Mouse (Mus musculus) bone marrow macrophage, adult 2 months (primary cell): ENCODE measurements around the gene Gm10309.

Experiments
- CTCF ChIP-seq: IDR thresholded peaks from 2 replicates; pipeline ENCODE4 v1.5.1; 2012; ENCODE audit warnings: low read depth, mild to moderate bottlenecking, low read length, moderate library complexity
- POLR2A ChIP-seq: IDR thresholded peaks from 2 replicates; pipeline ENCODE4 v1.6.1; 2012; ENCODE audit warnings: mild to moderate bottlenecking, low read depth, low read length, borderline replicate concordance

DNA sequence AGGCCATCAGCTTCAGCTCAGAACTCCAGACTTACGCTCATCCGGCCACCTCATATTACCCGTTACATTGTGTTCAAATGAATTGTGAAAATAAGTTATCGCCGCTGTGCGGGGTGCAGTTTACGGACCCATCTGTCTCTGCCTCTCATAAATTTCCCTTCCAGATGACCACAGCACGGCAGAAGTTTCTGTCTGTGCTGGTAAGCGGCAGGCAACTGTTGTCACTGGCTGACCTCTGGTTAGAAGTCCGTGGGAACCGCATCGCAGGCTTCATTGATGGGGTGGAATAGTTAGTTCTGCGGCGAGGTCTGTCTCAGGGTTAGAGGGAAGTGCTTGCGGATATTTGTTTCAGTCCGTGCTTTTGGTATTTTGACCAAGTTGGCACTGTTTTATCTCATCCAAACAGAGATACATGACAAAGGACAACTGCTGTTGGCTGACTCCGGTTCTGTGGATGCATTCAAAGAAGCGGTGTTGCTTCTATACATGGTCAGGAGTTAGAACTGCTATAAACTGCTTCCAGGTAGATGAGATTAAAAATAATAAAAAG is 34.9 kb upstream of the Gm10309 start:
- no peak for TF ChIP-seq CTCF
- no peak for TF ChIP-seq POLR2A
